Mouse (Mus musculus) left cerebral cortex, adult 2 months (tissue): ENCODE measurements around the gene Bud13. TPM values are rescaled to one million over a fixed set of nuclear protein-coding genes. Genes with fewer than 3 reads are reported as not detected.
A peak's percentile ranks its signal among the peaks of the same experiment; 100 is the strongest.
"Not testable (repeated sequence)": the region's sequence is repeated elsewhere in the genome, so short reads cannot be mapped to it uniquely, and the experiment has no call there.

Source experiments
- DNase-seq, 2 experiments: peaks; one replicate each; pipeline ENCODE4 v3.0.0; 2021 to 2022; ENCODE audit warnings: low spot score in 2 of 2, mixed read lengths in 1 of 2; ENCODE audit errors: extremely low spot score in 1 of 2
- H3K27ac ChIP-seq: fragments of 200-600 bp; 2 replicates; pipeline ENCODE4 v1.8.1; 2022
- H3K4me3 ChIP-seq: fragments of 200-600 bp; 2 replicates; pipeline ENCODE4 v1.8.1; 2022
- CTCF ChIP-seq: fragments of 200-600 bp; IDR thresholded peaks from 2 replicates; pipeline ENCODE4 v1.8.1; 2022; ENCODE audit warnings: antibody characterized with exemption, mild to moderate bottlenecking, moderate library complexity
- intact Hi-C: fragments of 180-260 bp; cut with DNase I; formaldehyde crosslinking; loops from one replicate; pipeline ENCODE4 v1.15.1; 2025
- total RNA-seq, 2 experiments: library from RNA; stranded (reverse); gene quantifications; 2 replicates each; pipeline ENCODE4 v1.2.3; 2021

The Bud13 gene
- total RNA-seq, 2 experiments from 2014 or later: 10.4 to 11.0 TPM

DNA sequence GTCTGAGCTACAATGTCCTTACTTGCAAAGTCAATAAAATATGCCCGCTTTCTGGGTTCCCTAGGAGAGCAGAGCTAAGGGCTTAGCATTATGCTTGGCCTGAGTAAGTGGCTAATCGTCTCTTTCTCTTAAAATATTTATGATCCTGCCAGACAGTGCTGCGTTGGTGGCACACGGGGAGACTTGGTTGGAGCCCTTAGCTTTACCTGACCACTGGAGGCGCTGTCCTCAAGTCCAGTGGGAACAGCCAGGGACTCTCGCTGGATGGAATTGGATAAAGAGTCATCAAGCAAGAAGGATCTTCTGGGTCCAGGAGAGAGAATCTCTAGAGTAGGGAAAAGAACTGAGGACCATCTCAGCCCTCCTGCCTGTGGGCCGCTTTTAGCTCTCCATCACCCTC is 26.3 kb downstream of the Bud13 start:
- no peak for DNase-seq
- intact Hi-C loops: no loop called here
- Histone ChIP-seq H3K27ac (no peak overlapping the region), H3K4me3 (no peak overlapping the region)
- TF ChIP-seq CTCF: peak; percentile 51

GRCm38 (mm10) chr9:46314507-46314906 is 31.7 kb downstream of the Bud13 start:
- DNase-seq: peak; percentile 58 to 70
- TF ChIP-seq CTCF: peak; percentile 91
- Histone ChIP-seq H3K4me3 (no peak overlapping the region), H3K27ac (no peak overlapping the region)
- intact Hi-C loops: no loop called here

- peak overlapping the region; percentile 64; the same call in 1 of the 2 replicates for H3K27ac ChIP-seq
- intact Hi-C loops: no loop called here
- H3K4me3 ChIP-seq: no peak overlapping the region
- TF ChIP-seq CTCF: no peak
- DNase-seq: no peak
Observed at GRCm38 (mm10) chr9:46314921-46315320, 32.1 kb downstream of the Bud13 start.

- peak; percentile 33 to 54 for DNase-seq
- Histone ChIP-seq H3K27ac (peak overlapping the region; percentile 64), H3K4me3 (no peak overlapping the region)
- intact Hi-C loops: no loop called here
- TF ChIP-seq CTCF: no peak
Observed at GRCm38 (mm10) chr9:46315807-46316365, 33.1 kb downstream of the Bud13 start.

- intact Hi-C loops: no loop called here
- no peak for TF ChIP-seq CTCF
- Histone ChIP-seq H3K4me3 (no peak overlapping the region), H3K27ac (peak overlapping the region; percentile 16)
- no peak for DNase-seq
Observed at GRCm38 (mm10) chr9:46316388-46316787, 33.6 kb downstream of the Bud13 start.

DNA sequence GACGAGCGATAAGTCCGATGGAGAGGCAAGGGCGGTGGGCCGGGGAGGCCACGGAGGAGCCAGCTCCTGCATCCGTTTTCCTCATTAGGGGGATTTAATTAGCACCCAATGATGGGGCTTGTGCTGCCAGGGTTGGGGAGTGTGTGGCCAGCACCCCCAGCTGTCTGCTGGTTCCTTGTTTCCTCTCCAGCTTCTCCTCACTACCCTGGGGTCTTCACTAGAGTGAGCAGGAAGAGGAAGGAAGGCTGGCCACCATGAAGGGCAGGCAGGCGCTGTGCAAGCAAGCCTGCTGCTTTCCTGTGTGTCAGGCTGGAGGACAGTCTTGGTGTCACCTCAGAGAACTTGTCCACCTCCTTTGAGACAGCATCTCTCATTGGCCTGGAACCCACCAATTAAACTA is 34.1 kb downstream of the Bud13 start:
- no peak for DNase-seq
- no peak for TF ChIP-seq CTCF
- Histone ChIP-seq H3K4me3 (no peak overlapping the region), H3K27ac (no peak overlapping the region; the same call in 1 of the 2 replicates)
- intact Hi-C loops: no loop called here

DNA sequence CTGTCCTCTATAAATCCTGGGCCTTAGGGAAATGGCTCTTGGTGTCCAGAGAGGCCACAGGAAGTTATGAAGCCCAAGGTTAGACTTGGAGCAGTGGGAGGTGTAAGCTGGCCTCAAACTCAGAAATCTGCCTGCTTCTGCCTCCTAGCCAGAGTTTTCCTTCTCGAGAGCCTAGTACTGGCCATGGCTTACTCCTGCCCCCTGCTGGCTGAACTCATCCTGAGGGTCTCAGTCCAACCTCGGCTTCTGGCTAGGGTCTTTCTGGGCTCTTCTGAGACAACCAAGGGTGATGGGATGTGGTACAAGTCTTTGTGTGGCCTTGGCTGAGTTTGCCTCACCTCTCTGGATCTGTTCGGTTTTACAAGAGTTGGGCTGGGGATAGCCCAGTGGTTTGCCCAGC is 35.1 kb downstream of the Bud13 start:
- H3K27ac ChIP-seq: no peak overlapping the region
- no peak overlapping the region for H3K4me3 ChIP-seq
- intact Hi-C loops: no loop called here
- no peak for TF ChIP-seq CTCF
- DNase-seq: no peak

DNA sequence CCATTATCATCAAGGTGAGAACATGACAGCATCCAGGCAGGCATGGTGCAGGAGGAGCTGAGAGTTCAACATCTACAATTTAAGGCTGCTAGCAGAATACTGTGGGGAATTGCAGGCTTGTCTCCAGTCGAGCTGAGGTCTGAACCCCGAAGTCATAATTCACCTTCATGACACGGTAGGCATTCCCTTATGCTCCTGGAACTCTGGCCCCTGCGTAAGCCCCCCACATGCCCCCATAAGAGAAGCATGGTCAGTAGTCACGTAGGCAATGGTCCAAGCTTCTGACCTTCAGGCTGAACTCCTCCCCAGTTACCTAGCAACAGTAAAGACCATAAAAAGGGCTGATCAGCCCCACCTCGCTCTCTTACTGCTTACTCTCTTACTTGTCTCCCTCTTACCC is 37.1 kb downstream of the Bud13 start, which contains the start of gene 4931429L15Rik:
Gene 4931429L15Rik, minus strand, starts transcription at position 101 of the 400 bp plus-strand sequence.
- DNase-seq, H3K4me3 ChIP-seq, intact Hi-C loops, H3K27ac ChIP-seq: not testable (repeated sequence)

DNA sequence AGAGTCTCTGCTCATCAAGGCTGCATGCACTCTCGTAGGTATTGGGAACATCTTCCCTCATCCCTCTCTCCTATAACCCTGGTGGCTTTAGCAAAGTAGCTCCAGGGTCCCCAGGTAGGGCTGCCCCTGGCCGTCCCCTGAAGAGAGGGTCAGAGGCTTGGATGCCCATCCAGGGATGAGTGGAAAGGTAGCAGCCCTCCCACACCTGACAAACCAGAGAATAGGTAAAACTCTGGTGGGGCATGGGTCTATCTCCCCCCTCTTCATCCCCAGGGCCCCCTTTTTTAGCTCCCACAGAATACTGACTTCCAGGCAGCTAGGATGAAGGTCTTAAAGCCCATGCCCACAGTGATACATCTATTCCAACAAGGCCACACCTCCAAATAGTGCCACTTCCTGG is 37.7 kb downstream of the Bud13 start:
- intact Hi-C loops: no loop called here
- H3K27ac ChIP-seq: no peak overlapping the region
- DNase-seq: no peak
- no peak for TF ChIP-seq CTCF
- H3K4me3 ChIP-seq: no peak overlapping the region

GRCm38 (mm10) chr9:46326694-46327405 is 44.0 kb downstream of the Bud13 start:
- H3K27ac ChIP-seq: no peak overlapping the region
- intact Hi-C loops: no loop called here
- no peak; the same call in 1 of the 2 replicates for TF ChIP-seq CTCF
- no peak for DNase-seq
- H3K4me3 ChIP-seq: no peak overlapping the region

- DNase-seq: no peak
- H3K27ac ChIP-seq: no peak overlapping the region
- peak; percentile 47 for TF ChIP-seq CTCF
- H3K4me3 ChIP-seq: no peak overlapping the region
- intact Hi-C loops: no loop called here
Observed at GRCm38 (mm10) chr9:46327706-46328571, 45.1 kb downstream of the Bud13 start.
